Mouse (Mus musculus) bone marrow macrophage, adult 2 months (primary cell): ENCODE data around the gene Mpped1.

Source experiments
- CTCF ChIP-seq: IDR thresholded peaks from 2 replicates; pipeline ENCODE4 v1.5.1; 2012; ENCODE audit warnings: low read depth, mild to moderate bottlenecking, low read length, moderate library complexity
- POLR2A ChIP-seq: IDR thresholded peaks from 2 replicates; pipeline ENCODE4 v1.6.1; 2012; ENCODE audit warnings: mild to moderate bottlenecking, low read depth, low read length, borderline replicate concordance

DNA sequence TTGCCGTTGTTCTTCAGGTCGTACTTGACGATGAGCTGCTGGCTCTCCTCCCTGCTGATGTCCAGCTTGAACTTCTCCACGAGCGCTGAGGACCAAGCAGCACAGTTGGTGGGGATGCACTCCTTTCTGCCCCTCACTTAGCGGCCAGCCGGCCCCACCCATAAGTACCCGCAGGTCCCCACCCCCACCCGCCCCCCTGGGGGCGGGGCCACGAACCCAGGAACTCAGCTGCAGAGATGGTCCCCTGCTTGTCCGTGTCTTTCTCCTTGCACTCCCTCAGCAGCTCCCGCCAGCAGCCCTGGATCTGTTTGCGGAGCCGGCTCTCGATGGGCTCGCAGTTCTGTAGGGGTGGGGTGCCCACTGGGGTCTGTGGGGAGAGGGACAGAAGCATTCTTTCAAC is 91.7 kb downstream of the Mpped1 start:
- TF ChIP-seq POLR2A, result no peak
- TF ChIP-seq CTCF, result no peak
